Mouse (Mus musculus) Patski (cell line): ENCODE measurements around the gene Snd1. TPM values are rescaled to one million over a fixed set of nuclear protein-coding genes. Genes with fewer than 3 reads are reported as not detected.

ENCODE experiments used
- ATAC-seq: fragments of 100-300 bp; one replicate; pipeline ENCODE4 v1.8.0; 2021
- CTCF ChIA-PET: fragments of 350-600 bp; sonication (Branson Sonifier 250); formaldehyde crosslinking; loops from one replicate; lab custom pipeline; 2022; ENCODE audit warnings: inconsistent platforms; lab: Charles Lee
- POLR2A ChIA-PET: fragments of 350-600 bp; sonication (Branson Sonifier 250); formaldehyde crosslinking; loops from one replicate; lab custom pipeline; 2022; ENCODE audit warnings: antibody characterized with exemption, inconsistent platforms; lab: Charles Lee
- DNase-seq: peaks from one replicate; pipeline ENCODE4 v3.0.0-alpha.2; 2011; ENCODE audit warnings: low read depth, low spot score
- H3K27me3 ChIP-seq: fragments of 371-371 bp; one replicate; pipeline ENCODE4 v1.5.1; 2021
- CTCF ChIP-seq: fragments of 100-300 bp; IDR thresholded peaks from one replicate; pipeline ENCODE4 v1.5.1; 2021
- in situ Hi-C: fragments of 300-500 bp; cut with MboI; formaldehyde crosslinking; loops from 3 replicates; pipeline ENCODE4 v1.11.1; 2018; ENCODE audit warnings: low pct_unique_long_range_greater_than_20kb, mixed read lengths
- polyA plus RNA-seq: library from polyadenylated mRNA; unstranded; gene quantifications from one replicate; pipeline ENCODE4 v1.2.3, GENCODE M21; 2021

The Snd1 gene
- polyA plus RNA-seq, 1 experiment from 2014 or later, result 107 TPM

- TF ChIP-seq CTCF, result no peak
- ChIA-PET CTCF (interaction anchor here (1.3 kb wide), 1 partner anchor 16 kb away, joined by 4 read pairs; no protein-coding TSS in a partner anchor), POLR2A (no interaction called here)
- no peaks in the 10 kb centered on the region for H3K27me3 ChIP-seq
- no peak for ATAC-seq
- no peak for DNase-seq
- in situ Hi-C loops, result no loop called here
Measured at GRCm38 (mm10) chr6:28826689-28827389, 351.9 kb downstream of the Snd1 start.

GRCm38 (mm10) chr6:28827565-28827964 is 352.6 kb downstream of the Snd1 start:
- no peak for ATAC-seq
- CTCF ChIA-PET, result no interaction called here
- in situ Hi-C loops, result no loop called here
- TF ChIP-seq CTCF, result no peak
- POLR2A ChIA-PET, result no interaction called here
- no peak for DNase-seq
- H3K27me3 ChIP-seq, result no peaks in the 10 kb centered on the region

- no peak for TF ChIP-seq CTCF
- CTCF ChIA-PET, result no interaction called here
- ATAC-seq, result peak; percentile 47
- in situ Hi-C loops, result no loop called here
- POLR2A ChIA-PET, result no interaction called here
- DNase-seq, result peak; percentile 15
- H3K27me3 ChIP-seq, result no peaks in the 10 kb centered on the region
Measured at GRCm38 (mm10) chr6:28828593-28828992, 353.7 kb downstream of the Snd1 start.

DNA sequence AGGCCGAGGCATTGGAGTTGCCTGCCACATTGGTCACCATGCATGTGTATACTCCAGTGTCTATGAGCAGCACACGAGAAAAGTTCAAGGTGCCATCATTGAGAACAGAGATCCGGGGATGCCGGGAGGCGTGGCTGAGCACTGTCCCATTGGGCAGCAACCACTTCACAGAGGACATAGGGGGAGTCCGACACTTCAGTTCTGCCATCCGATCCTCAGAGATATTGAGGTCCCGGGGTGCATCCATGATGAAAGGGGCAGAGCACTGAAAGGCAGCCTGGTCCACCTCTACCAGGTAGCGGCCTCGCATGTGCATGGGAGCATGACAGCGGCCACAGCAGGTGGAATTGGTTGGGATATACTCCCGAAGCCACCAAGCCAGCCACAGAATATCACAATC is 355.4 kb downstream of the Snd1 start:
- in situ Hi-C loops, result no loop called here
- no peaks in the 10 kb centered on the region for H3K27me3 ChIP-seq
- ChIA-PET CTCF (no interaction called here), POLR2A (interaction anchor here (0.5 kb wide), 1 partner anchor 208 kb away, joined by 4 read pairs; no protein-coding TSS in a partner anchor)
- ATAC-seq (no peak), DNase-seq (no peak)
- no peak for TF ChIP-seq CTCF

GRCm38 (mm10) chr6:28831011-28831853 is 356.3 kb downstream of the Snd1 start, which contains the start of gene Lrrc4:
Gene Lrrc4 (minus strand): TSS chr6:28831747.
- POLR2A ChIA-PET, result interaction anchor here (0.5 kb wide), 1 partner anchor 207 kb away, joined by 4 read pairs; no protein-coding TSS in a partner anchor
- no peaks in the 10 kb centered on the region for H3K27me3 ChIP-seq
- no peak for TF ChIP-seq CTCF
- DNase-seq (no peak), ATAC-seq (no peak)
- in situ Hi-C loops, result no loop called here
- CTCF ChIA-PET, result no interaction called here

- H3K27me3 ChIP-seq, result no peaks in the 10 kb centered on the region
- DNase-seq, result no peak
- no peak for ATAC-seq
- POLR2A ChIA-PET, result no interaction called here
- CTCF ChIA-PET, result no interaction called here
- in situ Hi-C loops, result no loop called here
- no peak for TF ChIP-seq CTCF
Measured at GRCm38 (mm10) chr6:28831854-28832750, 357.2 kb downstream of the Snd1 start.

GRCm38 (mm10) chr6:28832751-28833291 is 357.9 kb downstream of the Snd1 start:
- CTCF ChIA-PET, result no interaction called here
- in situ Hi-C loops, result no loop called here

DNA sequence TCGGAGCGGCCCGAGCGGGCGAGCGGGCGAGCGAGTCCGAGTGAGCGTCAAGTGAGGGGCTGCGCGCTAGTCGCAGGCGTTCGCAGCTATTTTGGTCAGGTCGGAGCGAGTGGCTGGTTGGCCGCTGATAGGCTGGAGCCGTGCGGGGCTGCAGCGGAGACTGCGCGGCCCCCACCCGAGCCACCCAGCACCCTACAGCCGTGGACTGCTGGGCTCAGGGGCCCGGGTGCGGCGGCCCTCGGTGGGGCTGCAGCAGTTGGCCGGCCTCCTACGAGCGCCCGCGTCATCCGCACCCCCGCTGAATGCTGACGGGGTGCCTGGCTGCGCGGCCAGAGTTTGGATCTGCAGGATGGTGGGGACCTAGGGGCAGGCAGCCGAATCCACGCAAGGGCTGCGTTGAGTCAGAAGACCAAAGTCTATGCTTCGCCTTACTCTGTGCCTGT is 358.5 kb downstream of the Snd1 start:
- DNase-seq, result no peak
- ChIA-PET POLR2A (no interaction called here), CTCF (no interaction called here)
- in situ Hi-C loops, result no loop called here
- TF ChIP-seq CTCF, result no peak
- H3K27me3 ChIP-seq, result no peaks in the 10 kb centered on the region
- ATAC-seq, result no peak

More at GRCm38 (mm10) chr6:28832751-28833291, 357.9 kb downstream of the Snd1 start:
- H3K27me3 ChIP-seq, result no peaks in the 10 kb centered on the region
- POLR2A ChIA-PET, result no interaction called here
- DNase-seq (no peak), ATAC-seq (no peak)
- no peak for TF ChIP-seq CTCF

GRCm38 (mm10) chr6:28834046-28834445 is 359.1 kb downstream of the Snd1 start:
- POLR2A ChIA-PET, result no interaction called here
- TF ChIP-seq CTCF, result no peak
- no peak for DNase-seq
- in situ Hi-C loops, result no loop called here
- no peak for ATAC-seq
- CTCF ChIA-PET, result no interaction called here
- H3K27me3 ChIP-seq, result no peaks in the 10 kb centered on the region

GRCm38 (mm10) chr6:28836600-28836999 is 361.7 kb downstream of the Snd1 start:
- DNase-seq (no peak), ATAC-seq (no peak)
- TF ChIP-seq CTCF, result no peak
- POLR2A ChIA-PET, result no interaction called here
- H3K27me3 ChIP-seq, result no peaks in the 10 kb centered on the region
- in situ Hi-C loops, result no loop called here
- CTCF ChIA-PET, result no interaction called here
